Mouse (Mus musculus) limb, embryonic 11.5 days (tissue): ENCODE data around the gene Exo1. TPM values are rescaled to one million over a fixed set of nuclear protein-coding genes. Genes with fewer than 3 reads are reported as not detected.

Experiments
- ATAC-seq: fragments of 200-750 bp; cut with Nextera tagmentation; 2 replicates; pipeline ENCODE4 v1.8.0; 2017; ENCODE audit warnings: low read depth; ENCODE audit not compliant: insufficient number of reproducible peaks, low FRiP score, low TSS enrichment
- DNase-seq: peaks from one replicate; pipeline ENCODE4 v3.0.0-alpha.2; 2015; ENCODE audit warnings: low spot score
- H3K27ac ChIP-seq: fragments of 300-500 bp; sonication (generic); replicated peaks from 2 replicates; pipeline ENCODE4 v1.5.1; 2014; ENCODE audit warnings: low read depth, mild to moderate bottlenecking, low read length
- H3K27me3 ChIP-seq: fragments of 300-500 bp; sonication (generic); 2 replicates; pipeline ENCODE4 v1.6.1; 2014; ENCODE audit warnings: mild to moderate bottlenecking, low read length, mixed read lengths; ENCODE audit not compliant: control insufficient read depth, insufficient read depth
- H3K36me3 ChIP-seq: fragments of 300-500 bp; sonication (generic); 2 replicates; pipeline ENCODE4 v1.6.1; 2014; ENCODE audit warnings: mild to moderate bottlenecking, low read length, moderate library complexity, mixed read lengths; ENCODE audit not compliant: control insufficient read depth, insufficient read depth
- H3K4me1 ChIP-seq: fragments of 300-500 bp; sonication (generic); 2 replicates; pipeline ENCODE4 v1.6.1; 2014; ENCODE audit warnings: low read length, mixed read lengths; ENCODE audit not compliant: control insufficient read depth, insufficient read depth
- H3K4me2 ChIP-seq: fragments of 300-500 bp; sonication (generic); 2 replicates; pipeline ENCODE4 v1.6.1; 2014; ENCODE audit warnings: low read depth, mild to moderate bottlenecking, moderate library complexity; ENCODE audit not compliant: severe bottlenecking
- H3K4me3 ChIP-seq: fragments of 300-500 bp; sonication (generic); 2 replicates; pipeline ENCODE4 v1.5.1; 2014; ENCODE audit warnings: low read depth, low read length
- H3K9ac ChIP-seq: fragments of 300-500 bp; sonication (generic); 2 replicates; pipeline ENCODE4 v1.6.1; 2014; ENCODE audit warnings: mild to moderate bottlenecking, low read length
- H3K9me3 ChIP-seq: fragments of 300-500 bp; sonication (generic); 2 replicates; pipeline ENCODE4 v1.6.1; 2016; ENCODE audit warnings: low read length; ENCODE audit not compliant: control insufficient read depth
- WGBS: fragments of 180-500 bp; shearing (Covaris S2); extraction: QIAGEN DNeasy Blood & Tissue Kit; methylation state at CpG from one replicate; pipeline ENCODE4 v1.1.7; 2014; 5-methylcytosine and 5-hydroxymethylcytosine counted together
- polyA plus RNA-seq: library from polyadenylated mRNA; unstranded; fragments of >200 nt; fragmentation: Nextera tagmentation; extraction: Ambion mirVana; gene quantifications from 2 replicates; pipeline ENCODE4 v1.2.1, GENCODE M21; 2014

Exo1 gene
- polyA plus RNA-seq: 163 and 173 TPM in 2 replicates

DNA sequence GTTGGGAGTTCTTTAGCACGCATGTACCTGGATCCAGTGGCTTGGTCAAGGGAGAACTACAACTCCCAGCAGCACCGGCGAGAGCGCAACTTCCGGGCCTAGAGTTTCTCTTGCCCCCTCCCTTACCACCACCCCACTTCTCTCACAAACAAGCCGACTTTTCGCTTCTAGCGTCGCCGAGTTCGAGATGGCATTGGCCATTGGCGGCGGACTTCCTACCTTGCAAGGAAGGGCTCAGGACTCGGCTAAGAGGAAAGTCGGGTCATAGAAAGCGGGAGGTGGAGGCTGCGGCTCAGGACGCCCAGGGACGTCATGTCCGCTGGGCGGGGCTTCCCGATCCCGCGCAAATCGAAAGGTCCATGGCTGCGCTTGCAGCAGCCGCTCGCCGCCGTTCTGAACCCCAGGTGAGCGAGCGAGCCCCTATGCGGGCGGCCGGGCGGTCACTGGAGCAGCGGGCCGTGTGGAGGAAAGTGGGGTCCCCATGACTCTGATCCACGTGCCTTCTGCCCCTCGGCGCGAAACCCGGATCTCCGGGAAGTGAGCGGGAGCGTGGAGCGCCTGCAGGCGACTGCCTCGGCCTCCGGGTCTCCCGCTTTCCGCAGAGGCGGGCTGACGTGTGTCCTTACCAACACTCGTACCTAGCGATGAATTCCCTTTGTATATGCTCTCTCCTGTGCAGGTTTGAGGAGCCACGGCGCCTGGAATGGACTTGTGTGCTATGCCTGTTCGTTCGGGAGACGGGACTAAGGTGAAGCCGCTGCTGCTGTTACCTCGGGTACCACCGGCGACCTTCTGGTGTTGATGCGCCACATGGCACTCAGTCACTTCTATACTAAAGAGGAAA, at the start of gene Exo1:
TSS of gene Exo1 (plus strand) at position 129 of the 844 bp plus-strand sequence.
- H3K4me3 ChIP-seq: peak within 1 kb of the TSS; percentile 78
- peak within 1 kb of the TSS; percentile 91 for H3K27ac ChIP-seq
- peak within 1 kb of the TSS; percentile 87 for H3K9ac ChIP-seq
- H3K4me2 ChIP-seq: peak within 1 kb of the TSS; percentile 52
- ATAC-seq: peak; percentile 97
- H3K9me3 ChIP-seq: no peaks in the 10 kb centered on the region
- H3K27me3 ChIP-seq: no peaks in the 10 kb centered on the region
- 0 out of 2 replicates have a peak, but pooled peaks cover 2% of the 10 kb centered on the region for H3K4me1 ChIP-seq
- peaks cover 13% of the 10 kb centered on the region for H3K36me3 ChIP-seq
- under 1% methylated on average over 56 of the region's 66 CpGs for WGBS
- DNase-seq: peak; percentile 90

GRCm38 (mm10) chr1:175855515-175855914, 24.9 kb upstream of the Exo1 start:
- H3K4me1 ChIP-seq: no peaks in the 10 kb centered on the region

GRCm38 (mm10) chr1:175867050-175867449, 13.3 kb upstream of the Exo1 start:
- Histone ChIP-seq H3K27me3 (no peaks in the 10 kb centered on the region), H3K9ac (no peak overlapping the region), H3K4me3 (no peak overlapping the region), H3K4me1 (no peaks in the 10 kb centered on the region), H3K27ac (no peak overlapping the region), H3K9me3 (no peaks in the 10 kb centered on the region), H3K4me2 (no peak overlapping the region), H3K36me3 (no peaks in the 10 kb centered on the region)
- DNase-seq (no peak), ATAC-seq (no peak)
- 41% methylated on average over 1 of the region's 1 CpGs for WGBS

More at GRCm38 (mm10) chr1:175855515-175855914, 24.9 kb upstream of the Exo1 start:
- ATAC-seq: peak; percentile 68; the same call in 1 of the 2 replicates
- Histone ChIP-seq H3K9ac (no peak overlapping the region), H3K4me3 (no peak overlapping the region), H3K27me3 (no peaks in the 10 kb centered on the region), H3K27ac (no peak overlapping the region), H3K9me3 (no peaks in the 10 kb centered on the region), H3K36me3 (no peaks in the 10 kb centered on the region), H3K4me2 (no peak overlapping the region)
- DNase-seq: no peak
- 67% methylated on average over 1 of the region's 1 CpGs for whole genome bisulfite sequencing

DNA sequence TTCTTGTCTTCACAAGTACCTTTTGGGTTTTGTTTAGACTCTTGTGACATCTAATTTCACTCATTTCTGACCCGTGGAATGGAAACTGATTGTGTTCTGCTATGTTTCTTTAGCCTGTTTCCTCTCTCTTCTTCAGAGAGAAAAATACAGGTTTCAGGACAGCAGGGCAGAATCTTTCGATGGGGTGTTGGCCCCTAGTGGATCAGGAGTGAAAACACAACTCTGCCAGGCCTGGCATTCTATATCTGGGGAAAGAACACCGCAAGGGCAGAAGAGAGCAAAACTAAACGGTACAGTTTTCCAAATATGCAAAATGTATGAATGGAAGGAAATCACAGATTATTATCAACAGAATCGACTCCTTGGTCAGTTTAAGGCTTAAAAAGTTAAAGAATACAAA, 12.8 kb upstream of the Exo1 start:
- Histone ChIP-seq H3K9ac (no peak overlapping the region), H3K4me2 (no peak overlapping the region), H3K27ac (no peak overlapping the region), H3K36me3 (no peaks in the 10 kb centered on the region), H3K4me1 (no peaks in the 10 kb centered on the region), H3K27me3 (no peaks in the 10 kb centered on the region), H3K9me3 (no peaks in the 10 kb centered on the region), H3K4me3 (no peak overlapping the region)
- ATAC-seq (no peak), DNase-seq (peak; percentile 29)
- WGBS: 39% methylated on average over 5 of the region's 5 CpGs

DNA sequence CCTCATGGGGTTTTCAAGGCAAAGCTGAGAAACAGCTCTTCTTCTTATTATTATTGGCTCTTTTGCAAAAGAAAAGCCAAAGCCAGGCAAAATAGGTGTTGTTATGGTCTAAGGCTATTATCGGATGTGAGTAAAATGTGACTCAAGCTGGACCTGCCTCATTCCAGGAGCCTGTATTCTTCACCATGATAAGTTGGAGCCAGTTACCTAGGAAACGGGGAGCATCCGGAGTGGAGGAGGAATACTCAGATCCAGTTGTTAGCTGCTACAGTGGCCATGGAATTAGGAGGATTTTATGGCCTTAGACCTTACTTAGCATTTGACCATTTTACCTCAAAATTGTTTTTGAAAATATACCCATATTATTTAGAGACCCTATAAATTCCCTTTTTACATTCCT, 9.7 kb upstream of the Exo1 start:
- DNase-seq: no peak
- WGBS: 84% methylated on average over 3 of the region's 3 CpGs
- no peak for ATAC-seq
- no peak overlapping the region for H3K4me3 ChIP-seq
- H3K4me2 ChIP-seq: no peak overlapping the region
- H3K9me3 ChIP-seq: no peaks in the 10 kb centered on the region
- H3K36me3 ChIP-seq: no peaks in the 10 kb centered on the region
- H3K4me1 ChIP-seq: no peaks in the 10 kb centered on the region
- no peaks in the 10 kb centered on the region for H3K27me3 ChIP-seq
- no peak overlapping the region for H3K27ac ChIP-seq
- H3K9ac ChIP-seq: no peak overlapping the region

DNA sequence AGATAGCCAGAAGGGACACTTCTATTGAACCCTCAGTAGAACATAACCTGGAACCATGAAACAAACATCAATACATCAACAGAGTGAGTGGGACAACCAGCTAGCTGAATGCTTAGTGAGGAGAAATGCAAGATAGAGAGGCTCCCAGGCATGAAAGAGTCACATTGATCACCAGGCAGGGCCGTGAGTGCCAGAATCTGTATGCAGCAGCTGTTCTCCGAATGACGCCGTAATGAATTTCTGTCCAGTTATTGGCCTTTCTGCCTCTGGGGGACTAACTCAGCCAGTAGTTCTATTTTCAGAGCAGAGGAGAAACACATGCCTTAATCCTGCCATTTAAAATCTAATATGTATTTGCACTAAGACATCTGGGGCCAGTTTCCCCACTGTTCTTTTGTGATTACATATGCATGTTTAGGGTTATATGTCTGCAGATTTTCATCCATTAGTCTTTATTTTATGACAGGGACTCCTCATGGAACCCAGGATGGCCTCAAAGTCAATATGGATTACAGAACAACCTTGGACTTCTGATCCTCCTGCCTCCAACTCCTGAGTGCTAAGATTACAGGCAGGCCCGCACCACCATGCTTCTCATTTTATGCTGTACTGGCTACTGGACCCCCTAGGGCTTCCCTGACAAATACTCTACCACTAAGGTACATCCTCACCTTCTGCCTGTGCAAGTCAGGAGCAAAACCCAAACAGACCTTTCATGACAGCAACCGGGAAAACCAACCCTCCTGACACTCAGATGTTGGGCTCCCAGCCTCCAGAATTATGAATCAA, 8.2 kb upstream of the Exo1 start:
- WGBS: 81% methylated on average over 6 of the region's 6 CpGs

DNA sequence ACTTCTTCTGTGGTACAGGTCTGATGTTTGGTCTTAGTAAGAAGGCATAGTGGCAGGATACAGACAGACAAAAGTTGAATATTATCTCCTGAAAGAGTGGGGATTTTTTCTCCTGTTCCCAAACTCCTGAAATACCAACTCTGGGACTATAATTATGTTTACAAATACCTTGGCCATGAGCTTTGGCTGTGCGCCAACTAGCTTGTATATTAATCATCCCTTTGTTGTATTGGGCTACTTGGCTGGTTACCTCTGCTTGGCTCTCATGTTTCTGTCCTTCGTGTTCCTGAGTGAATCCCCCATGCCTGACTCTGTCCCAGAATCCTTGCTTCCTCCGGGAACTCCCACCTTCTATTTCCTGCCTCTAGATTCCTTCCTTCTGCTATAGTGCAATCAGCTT, 3.0 kb downstream of the Exo1 start:
- no peak for DNase-seq
- H3K36me3 ChIP-seq: peaks cover 18% of the 10 kb centered on the region
- WGBS: 93% methylated on average over 3 of the region's 3 CpGs

More for the DNA sequence above, 8.2 kb upstream of the Exo1 start:
- Histone ChIP-seq H3K9ac (no peak overlapping the region), H3K9me3 (no peaks in the 10 kb centered on the region), H3K27me3 (no peaks in the 10 kb centered on the region), H3K27ac (no peak overlapping the region), H3K4me2 (no peak overlapping the region), H3K36me3 (no peaks in the 10 kb centered on the region), H3K4me1 (no peaks in the 10 kb centered on the region), H3K4me3 (no peak overlapping the region)
- ATAC-seq (no peak), DNase-seq (no peak)

DNA sequence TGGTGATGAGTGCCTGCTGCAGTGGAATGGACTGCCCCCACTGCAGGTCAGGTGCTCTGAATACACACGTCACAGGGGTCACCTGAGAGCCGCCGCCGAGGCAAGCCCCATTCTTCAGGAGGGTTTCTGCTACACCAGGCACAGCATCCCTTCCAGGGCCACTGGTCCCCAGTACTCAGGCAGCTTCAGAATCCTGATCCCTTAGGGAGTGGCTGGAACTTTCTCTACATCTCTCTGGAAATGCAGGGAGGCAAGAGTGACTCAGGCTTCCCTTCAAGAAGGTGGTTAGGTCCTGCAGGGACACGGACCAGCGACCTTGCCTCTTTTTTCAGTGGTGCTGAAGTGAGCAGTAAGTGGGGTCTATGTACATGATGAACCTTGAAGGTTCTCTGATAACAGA, 12.9 kb downstream of the Exo1 start:
- 90% methylated on average over 6 of the region's 6 CpGs for WGBS
- Histone ChIP-seq H3K27ac (no peak overlapping the region), H3K36me3 (peaks cover 14% of the 10 kb centered on the region), H3K9me3 (no peaks in the 10 kb centered on the region), H3K4me2 (no peak overlapping the region), H3K4me1 (no peaks in the 10 kb centered on the region), H3K9ac (no peak overlapping the region), H3K27me3 (no peaks in the 10 kb centered on the region), H3K4me3 (no peak overlapping the region)
- ATAC-seq (no peak), DNase-seq (no peak)

More for the DNA sequence above, 3.0 kb downstream of the Exo1 start:
- Histone ChIP-seq H3K9me3 (no peaks in the 10 kb centered on the region), H3K9ac (no peak overlapping the region), H3K27ac (no peak overlapping the region), H3K4me2 (no peak overlapping the region), H3K27me3 (no peaks in the 10 kb centered on the region), H3K4me1 (0 out of 2 replicates have a peak, but pooled peaks cover 2% of the 10 kb centered on the region), H3K4me3 (no peak overlapping the region)
- ATAC-seq: no peak
